Mouse (Mus musculus) testis, adult 2 months (tissue): ENCODE measurements around the gene Canx.

Experiments
- CTCF ChIP-seq: fragments of 200-500 bp; IDR thresholded peaks from 2 replicates; pipeline ENCODE4 v1.5.1; 2012; ENCODE audit warnings: low read depth, mild to moderate bottlenecking, inconsistent platforms, low read length, moderate library complexity; ENCODE audit not compliant: control insufficient read depth, insufficient read depth, insufficient replicate concordance
- POLR2A ChIP-seq: fragments of 200-500 bp; IDR thresholded peaks from 2 replicates; pipeline ENCODE4 v1.6.1; 2012; ENCODE audit warnings: low read depth, mild to moderate bottlenecking, inconsistent platforms, low read length, moderate library complexity; ENCODE audit not compliant: control insufficient read depth

- TF ChIP-seq CTCF: no peak
- TF ChIP-seq POLR2A: no peak
These were observed 49.0 kb upstream of the Canx start for GRCm38 (mm10) chr11:50374286-50375015.
